Mouse (Mus musculus): ENCODE results near the gene Eif1ax. TPM values are rescaled to one million over a fixed set of nuclear protein-coding genes. Genes with fewer than 3 reads are reported as not detected.
"Not testable (repeated sequence)": the region's sequence is repeated elsewhere in the genome, so short reads cannot be mapped to it uniquely, and the experiment has no call there.

The Eif1ax gene
- total RNA-seq (2021): 100 to 1,000 TPM; 131 to 138 TPM

DNA sequence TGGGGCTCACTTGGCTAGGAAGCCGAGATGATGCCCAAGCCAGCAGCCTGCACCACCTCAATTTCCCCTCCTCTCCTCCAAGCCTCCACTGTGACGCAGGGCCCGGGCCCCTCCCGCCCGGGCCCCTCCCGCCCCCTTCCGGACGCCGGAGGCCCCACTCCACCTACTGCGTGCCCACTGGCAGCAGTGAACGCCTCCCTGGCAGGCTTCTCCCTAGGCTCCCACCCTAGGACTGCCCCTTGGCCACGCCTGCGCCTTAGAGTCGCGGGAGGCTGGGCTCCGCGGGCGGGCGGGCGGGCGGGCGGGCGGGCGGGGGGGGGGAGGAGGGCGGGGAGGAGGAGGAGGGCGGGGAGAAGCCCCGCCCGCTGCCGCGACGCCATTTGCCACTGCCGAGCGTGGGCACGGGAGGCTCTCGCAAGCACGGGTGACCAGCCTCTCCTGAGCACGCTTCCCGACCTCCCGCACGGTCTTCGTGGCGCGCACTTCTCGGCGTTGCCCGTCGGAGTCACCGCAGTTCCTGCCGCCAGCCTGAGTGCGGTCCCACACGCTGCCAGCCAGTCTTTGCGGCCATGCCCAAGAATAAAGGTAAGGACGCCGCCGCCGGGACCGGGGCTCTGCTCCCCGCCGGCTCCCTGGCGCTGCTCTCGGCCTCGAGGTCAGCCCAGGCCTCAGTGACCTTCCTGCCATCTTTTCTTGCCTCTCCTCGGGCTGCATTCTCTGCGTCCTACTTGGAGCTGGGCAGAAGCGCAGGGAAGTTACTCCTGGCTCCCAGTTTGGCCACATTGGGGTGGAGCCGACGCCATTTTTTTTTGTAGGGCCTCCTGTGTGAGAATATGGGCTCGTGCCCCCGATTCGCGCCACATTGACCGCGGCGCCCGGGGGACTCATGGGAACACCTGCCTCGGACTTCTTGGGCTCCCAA lies at the start of gene Eif1ax:
Gene Eif1ax (plus strand): TSS at position 348 of the 922 bp plus-strand sequence.
- peak; percentile 50 to 55 for DNase-seq (ENCODE audit: low spot score in 2 of 2)
- intact Hi-C loops (cut with DNase I): no loop called here

GRCm38 (mm10) chrX:159364506-159364905 lies 7.5 kb upstream of the Eif1ax start:
- DNase-seq (ENCODE audit: low spot score in 2 of 2): no peak
- intact Hi-C loops (cut with DNase I): no loop called here

DNA sequence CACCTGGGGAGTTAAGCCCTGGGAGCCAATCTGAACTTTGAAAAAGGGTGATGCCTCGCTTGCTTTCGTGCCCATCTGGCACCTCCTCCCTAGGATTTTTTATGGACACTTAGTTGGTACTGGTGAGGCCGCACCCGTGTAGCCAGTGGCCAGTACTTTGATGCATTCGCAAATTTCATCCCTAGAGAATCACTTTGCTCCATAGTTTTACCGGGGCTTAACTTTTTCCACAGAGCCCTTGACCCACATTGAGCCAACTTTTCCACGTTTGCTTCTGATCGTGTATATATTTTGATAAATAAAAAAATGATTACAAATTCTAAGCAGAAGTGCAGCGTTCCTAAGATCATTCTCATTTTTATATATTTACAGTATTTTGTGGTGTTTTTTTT lies 771 bp downstream of the Eif1ax start:
- intact Hi-C loops (cut with DNase I): no loop called here
- DNase-seq (ENCODE audit: low spot score in 2 of 2): no peak

DNA sequence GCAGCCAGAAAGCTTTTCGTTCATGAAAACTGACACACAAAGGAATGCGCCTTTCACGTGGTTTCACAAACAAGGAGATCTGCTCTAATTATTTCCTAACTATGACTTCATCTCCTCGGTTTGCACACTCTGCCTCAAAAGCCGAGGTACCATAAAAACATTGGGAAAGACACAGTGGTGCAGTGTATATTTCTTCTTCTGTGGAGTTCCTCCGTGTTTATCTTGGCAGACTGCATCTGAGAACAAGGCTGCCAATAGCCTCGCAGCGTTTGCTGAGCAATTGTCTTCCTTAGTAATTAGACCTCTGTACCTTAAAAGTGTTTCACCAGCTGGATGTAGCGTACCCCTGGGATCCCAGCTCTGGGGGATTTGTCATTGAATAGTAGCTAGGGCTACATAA lies 15.1 kb downstream of the Eif1ax start:
- intact Hi-C loops (cut with DNase I): no loop called here
- DNase-seq (ENCODE audit: low spot score in 2 of 2): no peak

DNA sequence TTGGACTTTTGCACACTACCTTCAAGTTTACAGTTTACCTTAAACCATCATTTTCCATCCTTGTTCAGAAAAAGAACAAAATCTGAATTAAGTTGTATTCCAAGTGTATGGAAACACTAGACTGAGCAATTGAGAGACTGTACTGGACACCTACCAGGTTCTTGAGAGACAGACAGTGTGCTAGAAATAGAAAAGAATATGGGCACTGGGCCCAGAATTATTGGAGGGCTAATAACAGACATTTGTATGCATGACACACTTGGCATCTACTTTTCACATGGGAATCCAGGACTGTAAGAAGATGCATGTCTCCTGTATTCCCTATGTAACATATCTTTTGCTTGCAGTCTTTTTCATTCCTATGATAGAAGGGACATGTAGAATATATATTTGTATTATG lies 17.0 kb downstream of the Eif1ax start:
- intact Hi-C loops (cut with DNase I): no loop called here

DNA sequence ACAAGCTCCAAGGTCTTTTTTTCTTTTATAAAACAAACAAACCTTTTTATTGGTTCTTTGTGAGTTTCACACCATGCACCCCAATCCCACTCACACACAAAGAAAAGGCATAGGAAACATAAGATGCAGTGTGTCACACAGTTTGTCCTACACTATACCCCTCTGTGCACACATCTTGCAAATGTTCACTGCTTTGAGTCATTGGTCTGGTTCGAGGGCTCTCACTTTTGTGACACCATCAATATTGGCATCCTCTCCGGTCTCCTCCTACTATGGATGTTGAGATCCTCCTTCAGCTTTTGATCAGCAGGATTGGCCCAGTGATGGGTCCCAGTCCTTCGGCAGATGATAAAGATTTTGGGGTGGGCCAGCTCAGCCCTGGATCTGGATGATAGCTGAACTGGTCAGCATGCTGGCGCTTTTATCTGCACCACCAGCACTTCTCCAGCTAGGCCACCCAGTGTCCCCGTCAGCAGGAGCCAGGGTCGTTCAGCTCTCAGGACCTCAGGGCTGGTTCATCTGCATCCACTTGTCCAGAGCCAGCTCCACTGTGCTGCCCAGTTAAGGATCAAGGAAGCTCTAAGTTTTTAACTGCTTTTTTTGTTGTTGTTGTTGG lies 18.5 kb downstream of the Eif1ax start:
- intact Hi-C loops (cut with DNase I): no loop called here
- no peak for DNase-seq (ENCODE audit: low spot score in 2 of 2)

More for the DNA sequence above, 17.0 kb downstream of the Eif1ax start:
- DNase-seq (ENCODE audit: low spot score in 2 of 2): no peak

DNA sequence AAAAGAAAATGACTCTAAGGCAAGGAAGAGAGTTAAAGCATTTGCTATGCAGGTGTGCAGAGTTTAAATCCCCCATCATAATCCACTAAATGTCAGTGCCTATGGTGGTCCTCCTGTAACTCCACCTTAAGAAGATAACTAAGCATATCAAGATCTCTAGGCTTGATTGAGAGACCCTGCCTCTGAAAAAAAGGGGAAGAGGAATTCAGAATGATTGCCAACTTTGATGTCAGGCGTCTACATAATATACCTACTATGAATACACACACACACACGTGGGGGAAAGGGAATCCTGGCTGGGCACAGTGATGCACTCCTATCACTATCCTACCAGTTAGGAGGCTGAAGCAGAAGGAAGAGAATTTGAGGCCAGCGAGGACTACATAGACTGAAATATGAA lies 19.3 kb downstream of the Eif1ax start:
- DNase-seq (ENCODE audit: low spot score in 2 of 2): no peak
- intact Hi-C loops (cut with DNase I): no loop called here

DNA sequence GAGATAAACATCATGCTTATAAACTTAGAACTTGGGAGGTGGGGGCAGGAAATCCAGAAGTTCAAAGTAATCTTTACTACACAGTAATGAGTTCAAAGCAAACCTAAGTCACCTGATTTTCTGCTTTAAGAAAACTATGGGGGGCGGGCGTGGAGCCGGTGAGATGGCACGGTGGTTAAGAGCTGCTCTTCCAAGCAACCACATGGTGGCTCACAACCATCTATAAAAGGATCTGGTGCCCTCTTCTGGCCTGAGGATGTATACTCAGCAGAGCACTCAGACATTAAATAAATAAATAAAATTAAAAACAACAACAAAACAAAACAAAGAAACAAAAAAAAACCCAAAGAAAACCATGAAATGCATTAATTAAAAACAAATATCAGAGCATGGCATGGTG lies 37.3 kb downstream of the Eif1ax start:
- DNase-seq (ENCODE audit: low spot score in 2 of 2): peak in 1 of 2 experiments; percentile 24

DNA sequence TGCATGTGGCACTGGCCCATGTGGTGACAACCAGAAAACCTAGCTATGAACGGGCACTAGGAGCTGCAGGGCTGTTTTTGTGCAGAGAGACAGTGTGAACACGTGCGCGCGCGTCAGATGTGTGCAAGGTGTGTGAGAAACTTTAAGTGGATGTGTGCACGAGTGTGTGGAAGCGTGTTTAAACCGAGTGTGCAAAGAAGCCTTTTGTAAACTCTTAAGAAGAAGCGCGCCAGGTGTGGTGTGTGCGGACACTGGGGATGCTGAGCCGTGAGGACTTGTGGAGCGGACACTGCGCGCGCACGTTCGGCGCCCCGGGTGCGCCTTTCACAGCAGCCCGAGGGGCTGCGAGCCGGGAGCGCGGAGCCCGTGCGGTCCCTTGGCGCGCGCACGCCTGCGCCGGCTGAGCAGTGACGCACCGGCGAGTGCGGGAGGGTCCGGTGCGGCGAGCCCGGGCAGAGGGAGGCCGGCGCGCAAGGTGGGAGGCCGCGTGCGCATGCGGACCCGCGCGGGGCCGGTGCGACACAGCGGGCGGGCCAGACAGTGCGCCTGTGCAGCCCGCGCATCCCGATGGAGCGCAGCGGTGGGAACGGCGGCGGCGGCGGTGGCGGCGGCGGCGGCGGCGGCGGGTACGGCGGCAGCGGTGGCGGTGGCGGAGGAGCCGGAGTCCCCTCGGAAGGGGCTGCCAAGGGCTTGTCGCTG lies 42.3 kb downstream of the Eif1ax start, which contains the start of gene Map7d2:
Gene Map7d2 (plus strand): TSS at position 443 of the 699 bp plus-strand sequence.
- intact Hi-C loops (cut with DNase I): no loop called here
- peak; percentile 67 to 70 for DNase-seq (ENCODE audit: low spot score in 2 of 2)

More for the DNA sequence above, 37.3 kb downstream of the Eif1ax start:
- intact Hi-C loops (cut with DNase I): no loop called here

- peak; percentile 11 to 19 for DNase-seq (ENCODE audit: low spot score in 2 of 2)
Observed at GRCm38 (mm10) chrX:159414829-159415673, 43.1 kb downstream of the Eif1ax start.

GRCm38 (mm10) chrX:159430507-159430906 lies 58.5 kb downstream of the Eif1ax start:
- DNase-seq (ENCODE audit: low spot score in 2 of 2); intact Hi-C loops (cut with DNase I): not testable (repeated sequence)

More at GRCm38 (mm10) chrX:159414829-159415673, 43.1 kb downstream of the Eif1ax start:
- intact Hi-C loops (cut with DNase I): no loop called here

Other genes starting within 250 kb of the Eif1ax start
- gene Rps6ka3, start 161.9 kb upstream of the Eif1ax start, total RNA-seq (2021): 10 to 100 TPM; 54.8 to 63.5 TPM
- 100 to 1,000 TPM in 1 of 2 experiments, 10 to 100 TPM in 1; 90.5 to 111 TPM for gene Map7d2, start 42.4 kb downstream of the Eif1ax start, total RNA-seq (2021)
- 10 to 100 TPM in 1 of 2 experiments, 1 to 10 TPM in 1; 9.7 to 11.7 TPM for gene Bclaf3, start 154.5 kb downstream of the Eif1ax start, total RNA-seq (2021)